Mouse (Mus musculus) frontal cortex, postnatal 36 days (tissue): ENCODE results near the gene Mcf2.
A peak's percentile ranks its signal among the peaks of the same experiment; 100 is the strongest.

Source experiments
- DNase-seq, 2 experiments: peaks; one replicate each; pipeline ENCODE4 v3.0.0; 2022; ENCODE audit warnings: low spot score in 2 of 2

Mcf2 gene

GRCm38 (mm10) chrX:60178744-60179458, at the start of gene Mcf2:
TSS of gene Mcf2 (minus strand) at chrX:60179089.
- DNase-seq: no peak

- DNase-seq: no peak
Measured at GRCm38 (mm10) chrX:60187726-60188125, 8.8 kb upstream of the Mcf2 start.

GRCm38 (mm10) chrX:60182611-60183010, 3.7 kb upstream of the Mcf2 start:
- no peak for DNase-seq

- DNase-seq: no peak
Measured at GRCm38 (mm10) chrX:60178025-60178743, 705 bp downstream of the Mcf2 start.

- DNase-seq: no peak
Measured at GRCm38 (mm10) chrX:60170106-60170505, 8.8 kb downstream of the Mcf2 start.

GRCm38 (mm10) chrX:60169511-60169910, 9.4 kb downstream of the Mcf2 start:
- DNase-seq: no peak

- DNase-seq: no peak
Measured at GRCm38 (mm10) chrX:60168796-60169195, 10.1 kb downstream of the Mcf2 start.

GRCm38 (mm10) chrX:60147268-60147974, 31.5 kb downstream of the Mcf2 start:
- DNase-seq: peak; percentile 19 to 24

- no peak for DNase-seq
Measured at GRCm38 (mm10) chrX:60075359-60075758, 103.5 kb downstream of the Mcf2 start.

GRCm38 (mm10) chrX:60055185-60055584, 123.7 kb downstream of the Mcf2 start:
- no peak for DNase-seq

GRCm38 (mm10) chrX:60054745-60055144, 124.1 kb downstream of the Mcf2 start:
- DNase-seq: no peak

- peak; percentile 8 to 20 for DNase-seq
Measured at GRCm38 (mm10) chrX:60026654-60027053, 152.2 kb downstream of the Mcf2 start.

GRCm38 (mm10) chrX:60021595-60021994, 157.3 kb downstream of the Mcf2 start:
- DNase-seq: no peak

GRCm38 (mm10) chrX:60021007-60021406, 157.9 kb downstream of the Mcf2 start:
- DNase-seq: no peak

- DNase-seq: no peak
Measured at GRCm38 (mm10) chrX:60014588-60014987, 164.3 kb downstream of the Mcf2 start.

GRCm38 (mm10) chrX:60013084-60013676, 165.7 kb downstream of the Mcf2 start:
- DNase-seq: peak; percentile 6 to 13
